Mouse (Mus musculus) pancreas, adult 10 weeks (tissue): ENCODE measurements around the gene Usp48. TPM values are rescaled to one million over a fixed set of nuclear protein-coding genes. Genes with fewer than 3 reads are reported as not detected.

ENCODE experiments used
- polyA plus RNA-seq: library from polyadenylated mRNA; stranded (reverse); fragments of 350-450 nt; fragmentation: Illumina TruSeq; extraction: RNeasy Lipid Tissue Mini Kit (QIAGEN cat#74804); gene quantifications from one replicate; pipeline ENCODE4 v1.2.3, GENCODE M21; 2015; ENCODE audit warnings: low read depth, low replicate concordance; ENCODE audit not compliant: insufficient read depth

The Usp48 gene
- 52.4 TPM for polyA plus RNA-seq

DNA sequence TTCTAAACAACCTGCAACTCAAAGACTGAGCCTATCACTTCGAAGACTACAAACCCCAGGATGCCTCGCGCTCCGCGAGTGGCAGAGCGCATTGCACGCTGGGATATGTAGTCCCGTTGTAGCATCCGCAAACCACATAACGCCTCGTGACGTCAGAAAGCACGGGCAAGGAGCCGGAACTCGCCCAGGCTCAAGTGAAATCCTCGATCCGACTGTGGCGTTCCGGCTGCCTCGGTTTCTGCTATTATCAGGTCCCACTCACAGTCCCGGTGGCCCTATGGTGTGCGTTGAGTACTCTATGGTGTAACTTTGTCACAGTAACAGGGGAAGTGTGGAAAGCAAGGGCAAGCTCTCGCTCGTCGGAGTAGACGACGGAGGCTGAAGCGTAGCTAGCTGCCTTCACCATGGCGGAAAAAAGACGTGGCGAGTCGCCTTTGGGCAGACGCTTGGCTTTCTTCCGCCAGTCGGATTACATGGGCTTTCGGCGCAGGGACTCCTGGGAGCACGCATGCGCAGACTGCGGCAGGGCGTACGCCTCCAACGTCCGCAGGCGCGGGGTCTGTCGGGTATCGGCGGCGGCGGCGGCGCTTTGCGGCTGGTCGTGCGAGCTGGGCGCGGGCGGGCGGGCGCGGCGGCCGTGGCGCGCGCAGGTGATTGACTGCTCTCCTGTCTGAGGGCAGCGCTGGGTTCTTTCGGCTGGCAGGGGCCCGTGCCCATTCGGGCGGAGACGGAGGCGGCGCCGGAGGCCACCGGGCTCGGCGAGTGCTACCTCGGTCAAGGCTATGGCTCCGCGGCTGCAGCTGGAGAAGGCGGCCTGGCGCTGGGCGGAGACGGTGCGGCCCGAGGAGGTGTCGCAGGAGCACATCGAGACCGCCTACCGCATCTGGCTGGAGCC is at the start of gene Usp48:
Usp48 (plus strand) TSS at position 155 of the 895 bp plus-strand sequence.

DNA sequence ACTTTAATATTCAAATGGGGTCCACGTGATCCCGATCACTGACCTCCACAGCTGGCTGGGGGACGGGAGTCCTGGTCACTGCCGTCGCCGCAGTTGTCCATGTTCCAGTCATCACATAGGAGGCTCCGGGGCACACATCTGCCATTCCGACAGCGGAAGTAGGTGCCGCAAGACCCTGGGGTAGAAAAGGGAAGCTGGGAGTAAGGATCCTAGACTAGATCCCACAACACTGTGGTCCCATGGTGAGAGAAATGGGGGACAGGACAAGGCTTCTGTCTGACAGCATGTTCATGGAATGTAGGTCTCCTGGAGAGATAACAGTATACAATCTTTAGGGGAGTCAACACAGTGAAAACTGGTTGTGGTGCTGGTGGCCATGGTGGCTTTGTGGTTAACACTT is 19.1 kb upstream of the Usp48 start, which contains the start of gene Ldlrad2:
Ldlrad2 (minus strand) TSS at position 101 of the 400 bp plus-strand sequence.

DNA sequence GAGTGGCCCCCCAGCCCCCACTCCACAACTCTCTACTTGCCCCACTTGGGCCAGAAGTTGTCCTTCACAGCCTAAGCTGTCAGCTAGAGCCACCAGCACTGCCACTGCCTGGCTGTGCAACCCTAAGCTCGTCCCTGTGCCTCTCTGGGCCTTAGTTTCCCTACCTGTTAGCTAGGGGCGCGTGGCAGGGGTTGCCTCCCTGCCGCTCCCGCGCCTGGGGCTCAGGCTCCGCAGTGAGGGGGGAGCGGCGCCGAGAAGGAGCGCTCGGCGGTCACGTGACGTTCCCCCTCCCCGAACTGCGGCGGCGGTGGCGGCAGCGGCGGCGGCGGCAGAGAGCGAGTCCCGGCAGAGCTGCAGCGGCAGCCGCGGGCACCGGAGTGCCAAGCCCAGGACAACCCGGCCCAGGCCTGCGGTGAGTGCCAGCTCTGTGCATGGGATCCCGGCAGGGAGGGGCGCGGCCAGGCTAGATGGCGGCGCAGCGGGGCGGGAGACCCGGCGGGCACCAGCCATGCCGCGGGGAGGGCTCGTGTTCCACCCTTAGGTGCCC is 71.0 kb downstream of the Usp48 start, which contains the start of gene Rap1gap:
Rap1gap (plus strand) TSS at position 294 of the 547 bp plus-strand sequence.

Other genes starting within 250 kb of the Usp48 start
- 58.1 TPM for gene Cdc42, start 236.0 kb upstream of the Usp48 start, polyA plus RNA-seq
- gene Cela3a, start 184.0 kb upstream of the Usp48 start, polyA plus RNA-seq: 22.1 TPM
- gene Cela3b, start 163.2 kb upstream of the Usp48 start, polyA plus RNA-seq: 23,927 TPM
- gene 1700013G24Rik, start 140.5 kb upstream of the Usp48 start, polyA plus RNA-seq: not detected
- gene Hspg2, start 125.0 kb upstream of the Usp48 start, polyA plus RNA-seq: 60.2 TPM
- gene Ldlrad2, start 19.2 kb upstream of the Usp48 start, polyA plus RNA-seq: not detected
- gene Rap1gap, start 71.0 kb downstream of the Usp48 start, polyA plus RNA-seq: 215 TPM
- 3.6 TPM for gene Alpl, start 202.6 kb downstream of the Usp48 start, polyA plus RNA-seq